Mouse (Mus musculus): ENCODE results near the gene Slc43a2. TPM values are rescaled to one million over a fixed set of nuclear protein-coding genes. Genes with fewer than 3 reads are reported as not detected.
"Not testable (repeated sequence)": the region's sequence is repeated elsewhere in the genome, so short reads cannot be mapped to it uniquely, and the experiment has no call there.

Slc43a2 gene
- polyA plus RNA-seq, 1 experiment from 2014 or later: 5.6 TPM

DNA sequence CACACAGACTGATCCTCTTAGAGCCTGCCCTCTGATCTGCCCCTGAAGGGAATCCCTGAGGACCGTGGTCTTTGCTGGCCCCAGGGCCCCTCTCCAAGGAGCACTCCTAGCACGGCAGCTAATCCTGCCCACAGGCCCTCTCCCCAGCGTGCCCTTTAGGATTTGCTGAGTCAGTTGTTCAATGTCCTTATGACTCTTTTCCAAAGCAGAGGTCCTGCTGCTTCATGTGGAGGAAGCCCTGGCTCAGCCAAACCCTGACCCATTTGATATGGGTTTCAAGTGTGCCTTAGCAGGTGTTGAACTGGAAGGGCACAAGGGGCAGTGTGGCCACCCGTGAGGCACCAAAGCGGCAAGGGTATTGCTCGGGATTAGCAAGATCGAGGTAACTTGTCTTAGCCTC lies 64.3 kb downstream of the Slc43a2 start:
- Histone ChIP-seq H3K4me3 (ENCODE audit: low read depth, low read length) (no peak overlapping the region), H3K9me3 (ENCODE audit: control insufficient read depth, low read length) (no peaks in the 10 kb centered on the region), H3K4me2 (ENCODE audit: low read depth) (no peak overlapping the region), H3K9ac (ENCODE audit: low read length) (no peak overlapping the region), H3K27me3 (ENCODE audit: control insufficient read depth, insufficient read depth, low read length) (no peaks in the 10 kb centered on the region), H3K4me1 (ENCODE audit: control insufficient read depth, insufficient read depth, low read length) (no peaks in the 10 kb centered on the region), H3K27ac (ENCODE audit: low read depth, low read length) (no peak overlapping the region), H3K36me3 (ENCODE audit: control insufficient read depth, insufficient read depth, low read length) (peaks cover 8% of the 10 kb centered on the region; the same call in 1 of the 2 replicates)
- ATAC-seq (ENCODE audit: insufficient read depth, low FRiP score, low TSS enrichment): no peak
- WGBS: 93% methylated on average over 7 of the region's 7 CpGs
- DNase-seq (ENCODE audit: low spot score): no peak

DNA sequence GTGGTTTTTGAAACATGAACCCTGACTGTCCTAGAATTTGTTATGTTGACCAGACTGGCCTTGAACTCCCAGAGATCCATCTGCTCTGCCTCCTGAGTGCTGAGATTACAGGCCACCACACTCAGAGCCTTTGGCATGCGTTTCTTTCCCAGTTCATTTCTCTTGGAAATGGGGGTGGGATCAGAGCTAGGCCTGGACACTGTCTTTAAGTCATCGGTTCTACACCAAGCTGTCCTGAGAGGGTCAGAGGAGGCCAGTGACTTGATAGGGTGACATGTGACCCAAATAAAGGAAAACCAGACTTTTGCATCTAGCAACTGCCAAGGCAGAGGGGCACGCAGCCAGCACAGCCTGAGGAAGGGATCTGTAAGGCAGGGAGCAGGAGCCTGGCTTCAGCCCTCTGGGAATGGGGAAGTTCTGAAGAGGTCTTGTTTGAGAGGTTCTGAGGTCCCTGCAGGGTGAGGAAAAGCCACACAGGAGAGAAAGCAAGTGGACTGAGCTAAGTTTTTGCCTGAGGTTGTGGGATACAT lies 65.3 kb downstream of the Slc43a2 start:
- Histone ChIP-seq H3K27ac (ENCODE audit: low read depth, low read length) (no peak overlapping the region), H3K9me3 (ENCODE audit: control insufficient read depth, low read length) (no peaks in the 10 kb centered on the region), H3K27me3 (ENCODE audit: control insufficient read depth, insufficient read depth, low read length) (no peaks in the 10 kb centered on the region), H3K9ac (ENCODE audit: low read length) (no peak overlapping the region), H3K36me3 (ENCODE audit: control insufficient read depth, insufficient read depth, low read length) (peaks cover 13% of the 10 kb centered on the region), H3K4me2 (ENCODE audit: low read depth) (no peak overlapping the region), H3K4me3 (ENCODE audit: low read depth, low read length) (no peak overlapping the region), H3K4me1 (ENCODE audit: control insufficient read depth, insufficient read depth, low read length) (no peaks in the 10 kb centered on the region)
- WGBS: 96% methylated on average over 3 of the region's 3 CpGs
- ATAC-seq (ENCODE audit: insufficient read depth, low FRiP score, low TSS enrichment) (no peak), DNase-seq (ENCODE audit: low spot score) (no peak)

DNA sequence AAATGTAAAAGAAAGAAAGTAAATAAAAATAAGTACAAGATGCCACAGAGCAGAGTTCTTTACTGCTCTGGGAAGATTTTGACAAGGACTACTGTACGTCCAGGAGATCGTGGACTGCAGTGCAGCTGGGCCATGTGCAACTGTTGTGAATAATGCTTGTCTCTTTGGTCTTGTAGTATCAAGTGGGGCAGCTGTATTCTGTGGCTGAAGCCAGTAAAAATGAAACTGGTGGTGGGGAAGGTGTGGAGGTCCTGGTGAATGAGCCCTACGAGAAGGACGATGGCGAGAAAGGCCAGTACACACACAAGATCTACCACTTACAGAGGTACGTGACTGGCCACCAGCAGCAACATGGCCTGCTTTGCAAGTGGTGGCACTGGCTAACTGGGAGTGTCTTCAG lies 66.5 kb downstream of the Slc43a2 start:
- Histone ChIP-seq H3K36me3 (ENCODE audit: control insufficient read depth, insufficient read depth, low read length) (peaks cover 16% of the 10 kb centered on the region), H3K27ac (ENCODE audit: low read depth, low read length) (no peak overlapping the region)
- 93% methylated on average over 6 of the region's 6 CpGs for WGBS

DNA sequence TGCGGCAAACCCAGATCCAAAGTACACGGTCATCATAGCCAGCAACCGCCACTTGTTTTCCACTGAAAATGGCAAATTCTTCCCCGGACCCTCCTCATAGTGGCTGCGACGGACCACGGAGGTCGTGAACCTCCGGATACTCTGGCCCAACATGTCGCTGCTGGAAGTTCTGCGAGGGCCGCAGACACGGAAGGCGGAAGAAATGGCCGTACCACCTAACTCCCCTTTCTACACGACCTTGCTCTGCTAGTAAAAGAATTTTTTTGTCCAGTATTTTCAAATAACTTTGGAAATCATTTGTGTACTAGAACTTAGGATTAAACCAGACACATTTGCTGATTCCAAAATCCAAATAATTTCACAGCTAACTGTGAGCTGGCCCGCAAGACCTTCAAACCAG lies 68.3 kb downstream of the Slc43a2 start:
- not testable (repeated sequence) for H3K9ac ChIP-seq (ENCODE audit: low read length); H3K9me3 ChIP-seq (ENCODE audit: control insufficient read depth, low read length); H3K4me1 ChIP-seq (ENCODE audit: control insufficient read depth, insufficient read depth, low read length); ATAC-seq (ENCODE audit: insufficient read depth, low FRiP score, low TSS enrichment); H3K4me2 ChIP-seq (ENCODE audit: low read depth); H3K27ac ChIP-seq (ENCODE audit: low read depth, low read length); DNase-seq (ENCODE audit: low spot score); H3K27me3 ChIP-seq (ENCODE audit: control insufficient read depth, insufficient read depth, low read length); H3K4me3 ChIP-seq (ENCODE audit: low read depth, low read length)
- peaks cover 13% of the 10 kb centered on the region for H3K36me3 ChIP-seq (ENCODE audit: control insufficient read depth, insufficient read depth, low read length)
- WGBS: 92% methylated on average over 15 of the region's 17 CpGs

More for the DNA sequence above, 66.5 kb downstream of the Slc43a2 start:
- Histone ChIP-seq H3K4me1 (ENCODE audit: control insufficient read depth, insufficient read depth, low read length) (no peaks in the 10 kb centered on the region), H3K9ac (ENCODE audit: low read length) (no peak overlapping the region), H3K9me3 (ENCODE audit: control insufficient read depth, low read length) (no peaks in the 10 kb centered on the region), H3K4me2 (ENCODE audit: low read depth) (no peak overlapping the region), H3K27me3 (ENCODE audit: control insufficient read depth, insufficient read depth, low read length) (no peaks in the 10 kb centered on the region), H3K4me3 (ENCODE audit: low read depth, low read length) (no peak overlapping the region)
- ATAC-seq (ENCODE audit: insufficient read depth, low FRiP score, low TSS enrichment) (no peak), DNase-seq (ENCODE audit: low spot score) (no peak)

DNA sequence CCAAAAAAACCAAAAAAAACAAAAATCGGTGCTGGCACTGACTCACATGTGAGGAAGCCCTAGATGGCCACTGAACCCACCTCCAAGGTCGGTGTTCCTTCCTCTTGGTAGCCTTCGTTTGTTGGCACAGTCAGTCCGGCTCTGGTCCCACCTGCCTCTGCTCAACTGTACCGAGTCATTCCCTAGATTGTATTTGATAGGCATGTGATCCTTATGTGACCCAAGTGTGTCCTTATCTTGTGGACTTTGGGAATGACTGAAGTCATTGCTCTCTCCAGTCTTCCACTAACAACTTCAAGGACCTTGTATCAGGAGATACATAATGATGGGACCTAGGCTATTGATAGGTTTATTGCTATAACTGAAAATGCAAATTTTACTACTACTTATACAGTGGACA lies 73.3 kb downstream of the Slc43a2 start:
- H3K4me3 ChIP-seq (ENCODE audit: low read depth, low read length): no peak overlapping the region
- H3K4me2 ChIP-seq (ENCODE audit: low read depth): no peak overlapping the region
- no peak for ATAC-seq (ENCODE audit: insufficient read depth, low FRiP score, low TSS enrichment)
- no peaks in the 10 kb centered on the region for H3K27me3 ChIP-seq (ENCODE audit: control insufficient read depth, insufficient read depth, low read length)
- DNase-seq (ENCODE audit: low spot score): no peak
- no peaks in the 10 kb centered on the region for H3K9me3 ChIP-seq (ENCODE audit: control insufficient read depth, low read length)
- H3K36me3 ChIP-seq (ENCODE audit: control insufficient read depth, insufficient read depth, low read length): peaks cover 17% of the 10 kb centered on the region
- H3K4me1 ChIP-seq (ENCODE audit: control insufficient read depth, insufficient read depth, low read length): no peaks in the 10 kb centered on the region
- WGBS: 93% methylated on average over 5 of the region's 5 CpGs
- no peak overlapping the region for H3K9ac ChIP-seq (ENCODE audit: low read length)
- no peak overlapping the region for H3K27ac ChIP-seq (ENCODE audit: low read depth, low read length)

DNA sequence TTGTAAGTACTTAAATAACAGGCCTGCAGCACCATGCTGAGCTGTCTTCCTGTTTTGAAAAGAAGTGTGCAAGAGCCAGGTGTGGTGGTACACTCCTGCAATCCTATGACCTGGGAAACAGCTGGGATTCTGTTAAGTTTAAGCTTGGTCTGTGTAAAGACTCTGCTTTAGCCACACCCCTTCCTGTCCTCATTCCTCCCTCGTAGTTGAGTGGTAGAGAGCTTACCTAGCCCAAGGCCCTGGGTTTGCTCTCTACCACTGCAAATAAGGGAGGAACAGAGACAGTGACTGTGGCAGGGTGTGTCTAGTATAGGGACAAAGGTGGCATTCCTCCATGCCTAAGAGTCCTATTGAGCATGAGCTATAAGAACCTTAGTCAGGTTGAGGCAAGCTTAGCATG lies 73.8 kb downstream of the Slc43a2 start:
- WGBS: 77% methylated on average over 1 of the region's 1 CpGs
- no peak for DNase-seq (ENCODE audit: low spot score)
- Histone ChIP-seq H3K9ac (ENCODE audit: low read length) (no peak overlapping the region), H3K36me3 (ENCODE audit: control insufficient read depth, insufficient read depth, low read length) (peaks cover 17% of the 10 kb centered on the region), H3K9me3 (ENCODE audit: control insufficient read depth, low read length) (no peaks in the 10 kb centered on the region), H3K4me1 (ENCODE audit: control insufficient read depth, insufficient read depth, low read length) (no peaks in the 10 kb centered on the region), H3K27me3 (ENCODE audit: control insufficient read depth, insufficient read depth, low read length) (no peaks in the 10 kb centered on the region), H3K4me3 (ENCODE audit: low read depth, low read length) (no peak overlapping the region), H3K4me2 (ENCODE audit: low read depth) (no peak overlapping the region), H3K27ac (ENCODE audit: low read depth, low read length) (no peak overlapping the region)
- ATAC-seq (ENCODE audit: insufficient read depth, low FRiP score, low TSS enrichment): no peak

DNA sequence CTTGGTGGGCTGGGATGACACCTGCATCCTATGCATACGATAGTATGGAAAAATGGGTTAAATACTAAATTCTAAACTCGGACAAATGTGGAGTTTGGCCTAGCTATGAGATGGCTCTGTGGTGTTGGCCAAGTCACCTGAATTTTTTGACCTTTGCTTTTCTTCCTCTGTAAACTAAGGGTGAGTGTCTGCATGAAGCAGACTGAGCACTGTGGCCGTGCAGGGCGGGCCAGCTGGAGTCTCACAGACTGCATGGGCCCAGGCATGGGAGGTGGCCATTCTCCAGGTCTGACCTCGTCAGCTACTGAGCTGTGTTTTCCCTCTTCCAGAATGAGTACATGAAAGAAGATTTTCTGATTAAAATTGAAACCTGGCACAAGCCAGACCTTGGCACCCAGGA lies 77.3 kb downstream of the Slc43a2 start:
- 92% methylated on average over 5 of the region's 5 CpGs for WGBS
- no peak for ATAC-seq (ENCODE audit: insufficient read depth, low FRiP score, low TSS enrichment)
- peaks cover 11% of the 10 kb centered on the region for H3K36me3 ChIP-seq (ENCODE audit: control insufficient read depth, insufficient read depth, low read length)

DNA sequence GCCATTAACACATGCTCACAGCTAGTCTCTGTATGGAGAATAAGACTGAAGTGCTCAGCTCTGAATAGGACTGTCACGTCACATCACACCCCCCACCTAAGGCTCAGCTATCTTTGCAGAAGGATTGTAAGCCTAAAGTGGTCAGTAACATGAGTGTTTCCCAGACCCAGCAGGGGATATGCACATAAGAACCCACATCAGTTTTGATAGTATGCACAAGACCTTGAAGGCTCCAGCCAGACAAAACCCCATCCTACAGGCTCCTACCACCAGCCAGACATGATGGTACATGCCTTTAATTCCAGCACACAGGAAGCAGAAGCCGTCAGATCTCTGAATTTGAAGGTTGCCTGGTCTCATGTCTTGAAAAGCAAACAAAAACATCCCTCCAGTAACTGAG lies 78.5 kb downstream of the Slc43a2 start:
- no peak for DNase-seq (ENCODE audit: low spot score)
- peaks cover 13% of the 10 kb centered on the region for H3K36me3 ChIP-seq (ENCODE audit: control insufficient read depth, insufficient read depth, low read length)
- H3K9me3 ChIP-seq (ENCODE audit: control insufficient read depth, low read length): no peaks in the 10 kb centered on the region
- no peak for ATAC-seq (ENCODE audit: insufficient read depth, low FRiP score, low TSS enrichment)
- no peak overlapping the region for H3K4me3 ChIP-seq (ENCODE audit: low read depth, low read length)
- no peak overlapping the region for H3K4me2 ChIP-seq (ENCODE audit: low read depth)
- no peaks in the 10 kb centered on the region for H3K27me3 ChIP-seq (ENCODE audit: control insufficient read depth, insufficient read depth, low read length)
- WGBS: 84% methylated on average over 2 of the region's 2 CpGs
- H3K9ac ChIP-seq (ENCODE audit: low read length): no peak overlapping the region
- H3K27ac ChIP-seq (ENCODE audit: low read depth, low read length): no peak overlapping the region
- H3K4me1 ChIP-seq (ENCODE audit: control insufficient read depth, insufficient read depth, low read length): no peaks in the 10 kb centered on the region

More for the DNA sequence above, 77.3 kb downstream of the Slc43a2 start:
- Histone ChIP-seq H3K27ac (ENCODE audit: low read depth, low read length) (no peak overlapping the region), H3K9me3 (ENCODE audit: control insufficient read depth, low read length) (no peaks in the 10 kb centered on the region), H3K4me3 (ENCODE audit: low read depth, low read length) (no peak overlapping the region), H3K9ac (ENCODE audit: low read length) (no peak overlapping the region), H3K4me2 (ENCODE audit: low read depth) (no peak overlapping the region), H3K4me1 (ENCODE audit: control insufficient read depth, insufficient read depth, low read length) (no peaks in the 10 kb centered on the region), H3K27me3 (ENCODE audit: control insufficient read depth, insufficient read depth, low read length) (no peaks in the 10 kb centered on the region)
- no peak for DNase-seq (ENCODE audit: low spot score)

DNA sequence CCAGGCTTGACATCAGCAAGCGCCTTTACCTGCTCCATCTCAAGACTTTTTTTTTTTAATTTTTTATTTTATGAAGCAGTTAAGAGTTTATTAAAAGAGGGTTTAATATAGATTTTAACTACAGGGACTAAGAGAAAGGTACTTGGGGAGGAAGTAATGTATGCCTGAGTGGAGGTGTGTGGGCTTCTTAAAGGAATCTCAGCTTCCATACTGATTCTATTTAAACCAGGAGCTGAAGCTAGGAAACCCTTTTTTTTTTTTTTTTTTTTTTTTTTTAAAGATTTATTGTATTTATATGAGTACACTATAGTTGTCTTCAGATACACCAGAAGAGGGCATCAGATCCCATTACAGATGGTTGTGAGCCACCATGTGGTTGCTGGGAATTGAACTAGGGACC lies 83.3 kb downstream of the Slc43a2 start:
- no peak for DNase-seq (ENCODE audit: low spot score)
- WGBS: 100% methylated on average over 1 of the region's 1 CpGs
- Histone ChIP-seq H3K27me3 (ENCODE audit: control insufficient read depth, insufficient read depth, low read length) (no peaks in the 10 kb centered on the region), H3K27ac (ENCODE audit: low read depth, low read length) (no peak overlapping the region), H3K9me3 (ENCODE audit: control insufficient read depth, low read length) (no peaks in the 10 kb centered on the region), H3K4me3 (ENCODE audit: low read depth, low read length) (no peak overlapping the region), H3K4me2 (ENCODE audit: low read depth) (no peak overlapping the region), H3K36me3 (ENCODE audit: control insufficient read depth, insufficient read depth, low read length) (peaks cover 12% of the 10 kb centered on the region; the same call in 1 of the 2 replicates), H3K4me1 (ENCODE audit: control insufficient read depth, insufficient read depth, low read length) (no peaks in the 10 kb centered on the region), H3K9ac (ENCODE audit: low read length) (no peak overlapping the region)
- ATAC-seq (ENCODE audit: insufficient read depth, low FRiP score, low TSS enrichment): no peak
